Mouse (Mus musculus): ENCODE measurements around the gene Sgcd. TPM values are rescaled to one million over a fixed set of nuclear protein-coding genes. Genes with fewer than 3 reads are reported as not detected.

Sgcd gene
- total RNA-seq (2014; rRNA removed; ENCODE audit: low replicate concordance) (24.4 and 42.7 TPM in 2 replicates), polyA plus RNA-seq (2015; fragmentation: Nextera tagmentation; extraction: Ambion mirVana) (5.2 and 5.8 TPM in 2 replicates)

DNA sequence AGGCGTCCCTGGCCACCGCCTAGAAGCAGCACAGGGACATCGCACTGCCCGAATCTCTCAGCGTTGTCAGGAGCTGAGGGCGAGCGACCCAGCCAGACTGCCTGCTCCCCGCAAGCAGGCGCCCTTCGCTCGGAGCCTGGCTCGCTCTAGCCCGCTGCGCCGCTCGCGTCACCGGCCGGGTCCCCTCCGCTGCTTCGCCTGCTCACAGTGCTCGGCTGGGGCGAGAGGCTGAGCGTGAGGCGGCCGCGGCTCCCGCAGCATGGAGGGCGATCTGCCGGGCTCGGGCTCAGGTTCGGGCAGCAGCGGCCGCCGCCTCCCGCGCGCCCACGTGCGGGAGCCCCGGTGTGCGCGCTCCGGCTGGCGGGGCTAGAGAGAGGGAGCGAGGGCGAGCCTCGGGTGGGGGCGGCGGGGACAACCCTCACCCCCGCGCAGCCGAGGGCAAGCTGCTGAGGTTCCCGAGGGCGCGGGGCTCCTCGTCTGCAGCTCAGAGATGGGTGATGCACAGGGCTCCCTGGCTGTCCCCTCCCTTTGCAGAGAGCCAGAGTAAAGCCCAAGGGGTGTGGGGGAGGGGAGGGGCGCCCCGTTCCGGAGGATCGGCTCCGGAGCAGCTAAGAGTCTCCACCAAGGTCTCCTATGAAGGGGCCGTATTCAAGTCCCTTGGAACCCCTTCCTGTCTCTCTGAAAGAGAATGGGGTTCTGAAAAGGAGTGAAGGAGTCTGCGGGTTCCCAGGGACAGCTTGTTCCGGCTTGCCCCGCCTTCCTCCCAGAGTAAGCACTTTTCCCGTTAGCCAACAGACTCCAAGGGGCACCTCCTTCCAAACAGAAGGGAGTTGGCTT lies at the start of gene Sgcd:
Gene Sgcd, minus strand, starts transcription at position 273 of the 837 bp plus-strand sequence.
- TF ChIP-seq CTCF (IDR thresholded peaks at IDR 0.05; ENCODE audit: low read depth) = no peak
- no peak for TF ChIP-seq EP300 (IDR thresholded peaks at IDR 0.05; ENCODE audit: low read depth)
- DNase-seq (ENCODE audit: low spot score) = no peak
- H3K9ac ChIP-seq (replicated peaks; ENCODE audit: low read depth, low read length) = 0 out of 2 replicates have a peak within 1 kb of the TSS, but pooled peaks have one; percentile 37
- 1% methylated on average over 47 of the region's 67 CpGs for WGBS
- peaks cover 52% of the 10 kb centered on the region for H3K27me3 ChIP-seq (ENCODE audit: control insufficient read depth, insufficient read depth, low read length)
- peak; percentile 51 for ATAC-seq (ENCODE audit: insufficient read depth, low read depth)
- H3K9me3 ChIP-seq (replicated peaks; ENCODE audit: control insufficient read depth, low read length) = no peaks in the 10 kb centered on the region
- peak within 1 kb of the TSS; percentile 59 for H3K4me3 ChIP-seq (ENCODE audit: low read depth, low read length)
- H3K27ac ChIP-seq (ENCODE audit: low read depth) = no peak within 1 kb of the TSS
- no peaks in the 10 kb centered on the region for H3K4me1 ChIP-seq (ENCODE audit: control insufficient read depth, insufficient read depth)
- peak within 1 kb of the TSS; percentile 98 for H3K4me2 ChIP-seq (ENCODE audit: low read depth, low read length)
- H3K36me3 ChIP-seq (replicated peaks; ENCODE audit: control insufficient read depth, insufficient read depth, low read length) = no peaks in the 10 kb centered on the region

DNA sequence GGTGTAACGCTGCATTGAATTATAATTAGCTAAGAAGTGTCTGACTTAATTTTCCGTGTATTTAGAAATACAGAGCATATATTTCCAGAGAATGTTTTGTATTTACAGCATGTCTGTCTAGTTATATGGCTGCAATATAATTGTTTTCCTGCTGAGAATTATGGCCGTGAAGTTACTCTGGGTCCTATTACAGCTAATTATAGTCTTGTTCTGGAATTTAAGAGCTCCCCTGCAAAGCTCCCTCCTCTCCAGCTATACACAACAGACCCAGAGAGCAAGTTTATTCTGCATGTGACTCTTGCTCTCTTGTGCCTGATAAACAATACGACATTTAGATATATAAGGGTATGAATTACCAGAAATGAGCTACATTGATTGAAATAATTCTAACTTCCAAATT lies 49.3 kb upstream of the Sgcd start:
- DNase-seq (ENCODE audit: low spot score) = peak; percentile 23
- Histone ChIP-seq H3K27ac (ENCODE audit: low read depth) (no peak overlapping the region), H3K4me2 (ENCODE audit: low read depth, low read length) (no peak overlapping the region), H3K27me3 (ENCODE audit: control insufficient read depth, insufficient read depth, low read length) (no peaks in the 10 kb centered on the region), H3K9me3 (replicated peaks; ENCODE audit: control insufficient read depth, low read length) (no peaks in the 10 kb centered on the region), H3K9ac (replicated peaks; ENCODE audit: low read depth, low read length) (no peak overlapping the region), H3K4me3 (ENCODE audit: low read depth, low read length) (no peak overlapping the region), H3K4me1 (ENCODE audit: control insufficient read depth, insufficient read depth) (no peaks in the 10 kb centered on the region), H3K36me3 (replicated peaks; ENCODE audit: control insufficient read depth, insufficient read depth, low read length) (no peaks in the 10 kb centered on the region)
- TF ChIP-seq CTCF (IDR thresholded peaks at IDR 0.05; ENCODE audit: low read depth) (no peak), EP300 (IDR thresholded peaks at IDR 0.05; ENCODE audit: low read depth) (no peak)
- no peak for ATAC-seq (ENCODE audit: insufficient read depth, low read depth)
- WGBS = 46% methylated on average over 4 of the region's 4 CpGs

DNA sequence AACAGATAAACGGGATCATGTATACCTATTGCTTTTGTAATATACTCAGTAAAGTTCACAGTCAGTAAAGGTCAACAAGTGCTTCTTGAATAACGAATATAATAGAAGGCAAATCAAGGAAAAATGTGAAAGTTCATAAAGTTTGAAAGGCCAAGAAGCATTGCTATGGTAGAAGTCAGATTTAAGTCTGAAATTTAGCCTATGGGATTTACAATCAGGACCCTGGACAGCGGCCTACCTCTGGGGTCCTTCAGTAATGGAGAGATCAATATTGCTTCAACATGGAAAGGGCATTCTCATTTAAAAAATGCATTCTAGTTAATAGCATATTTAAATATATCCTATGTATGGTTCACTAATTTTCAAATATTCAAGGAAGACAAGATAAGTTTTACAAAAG lies 24.1 kb upstream of the Sgcd start:
- H3K9me3 ChIP-seq (replicated peaks; ENCODE audit: control insufficient read depth, low read length) = no peaks in the 10 kb centered on the region
- DNase-seq (ENCODE audit: low spot score) = no peak
- no peaks in the 10 kb centered on the region for H3K27me3 ChIP-seq (ENCODE audit: control insufficient read depth, insufficient read depth, low read length)
- no peaks in the 10 kb centered on the region for H3K4me1 ChIP-seq (ENCODE audit: control insufficient read depth, insufficient read depth)
- TF ChIP-seq EP300 (IDR thresholded peaks at IDR 0.05; ENCODE audit: low read depth) (no peak), CTCF (IDR thresholded peaks at IDR 0.05; ENCODE audit: low read depth) (no peak)
- H3K4me3 ChIP-seq (ENCODE audit: low read depth, low read length) = no peak overlapping the region
- no peak for ATAC-seq (ENCODE audit: insufficient read depth, low read depth)
- no peak overlapping the region for H3K4me2 ChIP-seq (ENCODE audit: low read depth, low read length)
- 41% methylated on average over 3 of the region's 3 CpGs for WGBS
- no peak overlapping the region for H3K27ac ChIP-seq (ENCODE audit: low read depth)
- no peaks in the 10 kb centered on the region for H3K36me3 ChIP-seq (replicated peaks; ENCODE audit: control insufficient read depth, insufficient read depth, low read length)
- H3K9ac ChIP-seq (replicated peaks; ENCODE audit: low read depth, low read length) = no peak overlapping the region

DNA sequence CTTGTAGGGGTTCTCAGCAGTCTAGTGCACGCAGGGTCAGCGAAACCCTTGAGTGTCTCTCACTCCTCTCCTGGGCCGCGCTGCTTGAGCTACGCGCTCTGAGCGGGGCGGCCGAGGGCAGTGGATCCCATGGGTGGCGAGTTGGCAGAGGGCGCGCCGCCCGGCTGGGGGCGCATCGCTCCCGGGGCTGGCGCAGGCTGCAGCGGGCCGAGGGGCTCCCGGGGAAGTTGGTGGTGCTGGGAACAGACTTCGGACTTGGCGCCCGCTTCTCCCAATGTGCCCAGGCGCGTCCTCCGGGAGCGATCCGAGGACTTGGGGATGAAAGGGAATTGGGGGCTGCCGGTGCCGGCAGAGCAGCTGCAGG lies 454 bp downstream of the Sgcd start:
- under 1% methylated on average over 31 of the region's 31 CpGs for WGBS
- peak; percentile 36; the same call in 1 of the 2 replicates for ATAC-seq (ENCODE audit: insufficient read depth, low read depth)
- H3K4me3 ChIP-seq (ENCODE audit: low read depth, low read length) = peak overlapping the region; percentile 59
- TF ChIP-seq EP300 (IDR thresholded peaks at IDR 0.05; ENCODE audit: low read depth) (no peak), CTCF (IDR thresholded peaks at IDR 0.05; ENCODE audit: low read depth) (no peak)
- peak overlapping the region; percentile 98 for H3K4me2 ChIP-seq (ENCODE audit: low read depth, low read length)
- peaks cover 52% of the 10 kb centered on the region for H3K27me3 ChIP-seq (ENCODE audit: control insufficient read depth, insufficient read depth, low read length)
- no peak for DNase-seq (ENCODE audit: low spot score)
- no peaks in the 10 kb centered on the region for H3K4me1 ChIP-seq (ENCODE audit: control insufficient read depth, insufficient read depth)
- no peak overlapping the region for H3K9ac ChIP-seq (replicated peaks; ENCODE audit: low read depth, low read length)
- H3K36me3 ChIP-seq (replicated peaks; ENCODE audit: control insufficient read depth, insufficient read depth, low read length) = no peaks in the 10 kb centered on the region
- H3K27ac ChIP-seq (ENCODE audit: low read depth) = no peak overlapping the region
- H3K9me3 ChIP-seq (replicated peaks; ENCODE audit: control insufficient read depth, low read length) = no peaks in the 10 kb centered on the region

DNA sequence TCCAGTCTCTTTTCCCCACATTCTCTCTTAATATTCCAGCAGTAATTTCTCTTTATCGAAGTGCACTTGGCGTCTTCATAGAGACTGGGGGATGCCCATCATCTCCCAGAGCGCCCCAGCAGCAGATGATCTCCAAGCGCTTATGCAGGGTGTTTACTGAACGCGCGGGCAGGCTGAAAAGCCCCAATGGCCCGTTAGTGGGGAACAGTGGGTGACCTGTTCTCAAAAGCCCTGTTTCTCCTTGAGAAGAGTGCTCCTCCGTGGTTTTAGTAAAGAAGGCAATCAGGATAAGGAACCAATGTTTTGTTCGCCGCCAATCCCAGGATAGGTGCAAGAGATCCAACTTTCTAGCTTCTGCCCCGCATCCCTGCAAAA lies 889 bp downstream of the Sgcd start:
- Histone ChIP-seq H3K27ac (ENCODE audit: low read depth) (no peak overlapping the region), H3K27me3 (ENCODE audit: control insufficient read depth, insufficient read depth, low read length) (peaks cover 52% of the 10 kb centered on the region), H3K4me3 (ENCODE audit: low read depth, low read length) (peak overlapping the region; percentile 59), H3K4me2 (ENCODE audit: low read depth, low read length) (peak overlapping the region; percentile 98), H3K4me1 (ENCODE audit: control insufficient read depth, insufficient read depth) (no peaks in the 10 kb centered on the region), H3K36me3 (replicated peaks; ENCODE audit: control insufficient read depth, insufficient read depth, low read length) (no peaks in the 10 kb centered on the region), H3K9me3 (replicated peaks; ENCODE audit: control insufficient read depth, low read length) (no peaks in the 10 kb centered on the region), H3K9ac (replicated peaks; ENCODE audit: low read depth, low read length) (no peak overlapping the region)
- 11% methylated on average over 12 of the region's 12 CpGs for WGBS
- TF ChIP-seq EP300 (IDR thresholded peaks at IDR 0.05; ENCODE audit: low read depth) (no peak), CTCF (IDR thresholded peaks at IDR 0.05; ENCODE audit: low read depth) (no peak)
- ATAC-seq (ENCODE audit: insufficient read depth, low read depth) (no peak), DNase-seq (ENCODE audit: low spot score) (no peak)

Measured in heart, postnatal 0 days (tissue).